Mouse (Mus musculus) c-Kit-positive CD71-positive TER-119-negative erythroid progenitor cells, embryonic 14.5 days (primary cell): ENCODE results near the gene 4931409K22Rik.
"Not testable (repeated sequence)": the region's sequence is repeated elsewhere in the genome, so short reads cannot be mapped to it uniquely, and the experiment has no call there.

Experiments
- DNase-seq: peaks from one replicate; pipeline ENCODE4 v3.0.0-alpha.2; 2013; ENCODE audit warnings: low read depth

Gene 4931409K22Rik

DNA sequence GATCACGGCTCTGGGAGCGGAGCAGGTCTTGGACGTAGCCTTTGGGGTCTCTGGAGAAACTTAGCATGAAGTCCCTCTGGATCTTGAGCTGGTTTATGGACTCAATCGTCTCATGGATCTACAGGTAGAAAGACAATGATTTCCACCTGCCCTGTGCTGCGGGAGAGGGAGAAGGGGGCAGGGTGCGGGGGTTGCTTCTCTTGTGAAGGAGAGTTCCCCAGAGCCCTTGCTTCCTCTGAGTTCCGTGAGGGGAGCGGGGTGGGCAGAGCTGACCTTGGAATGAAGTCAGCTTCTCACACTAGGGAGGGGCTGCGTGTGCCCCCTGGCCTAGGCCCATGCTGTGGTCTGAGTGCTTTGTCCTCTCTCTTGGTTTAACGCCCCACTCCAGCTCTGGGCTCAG is 36.6 kb upstream of the 4931409K22Rik start:
- DNase-seq, result no peak

GRCm38 (mm10) chr5:24592471-24593160 is 36.0 kb upstream of the 4931409K22Rik start:
- no peak for DNase-seq

GRCm38 (mm10) chr5:24591796-24592470 is 35.3 kb upstream of the 4931409K22Rik start:
- no peak for DNase-seq

- DNase-seq, result no peak
These were observed 34.7 kb upstream of the 4931409K22Rik start for GRCm38 (mm10) chr5:24591268-24591721.

DNA sequence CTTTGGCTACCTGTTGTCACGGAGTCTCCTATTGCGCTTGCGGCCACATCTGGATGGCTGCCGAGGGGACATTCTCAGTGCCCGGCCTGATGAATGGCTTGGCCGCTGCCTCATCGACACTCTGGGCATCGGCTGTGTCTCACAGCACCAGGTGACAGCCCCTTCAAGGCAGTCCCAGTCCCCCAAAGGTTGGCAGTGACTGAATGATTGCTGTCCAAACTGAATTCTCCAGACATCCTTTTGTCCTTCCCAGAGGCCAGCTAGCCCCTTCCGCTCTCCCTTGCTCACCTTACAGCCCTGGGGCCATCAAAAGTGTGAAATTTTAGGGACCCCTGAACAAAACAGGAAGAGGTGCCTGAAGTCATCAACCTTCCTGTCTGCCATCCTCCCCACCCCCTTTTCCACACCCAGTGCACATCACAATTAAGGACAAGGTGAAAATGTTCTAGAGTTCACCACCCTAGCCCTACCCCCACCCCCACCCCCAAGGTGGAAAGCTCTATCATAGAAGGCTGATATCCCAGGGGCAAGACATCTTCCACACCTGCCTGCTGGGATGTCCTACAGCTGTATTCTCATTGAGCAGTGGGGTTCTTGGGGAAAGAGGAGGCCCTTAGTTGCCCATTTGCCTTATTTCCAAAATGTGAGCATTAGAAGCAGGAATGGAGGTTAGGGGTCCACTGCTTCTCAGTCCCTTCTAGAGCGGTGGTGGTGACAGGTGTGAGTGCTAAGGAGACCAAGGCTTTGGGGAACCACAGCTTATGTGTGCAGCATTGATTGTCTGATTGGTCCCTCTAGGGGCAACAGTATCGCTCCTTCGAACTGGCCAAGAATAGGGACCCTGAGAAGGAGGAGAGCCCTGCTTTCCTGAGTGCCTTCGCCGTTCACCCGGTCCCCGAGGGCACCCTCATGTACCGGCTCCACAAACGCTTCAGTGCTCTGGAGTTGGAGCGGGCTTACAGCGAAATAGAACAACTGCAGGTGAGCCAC is 33.2 kb upstream of the 4931409K22Rik start:
- no peak for DNase-seq

- peak; percentile 45 for DNase-seq
These were observed 30.6 kb upstream of the 4931409K22Rik start for GRCm38 (mm10) chr5:24587200-24587577.

DNA sequence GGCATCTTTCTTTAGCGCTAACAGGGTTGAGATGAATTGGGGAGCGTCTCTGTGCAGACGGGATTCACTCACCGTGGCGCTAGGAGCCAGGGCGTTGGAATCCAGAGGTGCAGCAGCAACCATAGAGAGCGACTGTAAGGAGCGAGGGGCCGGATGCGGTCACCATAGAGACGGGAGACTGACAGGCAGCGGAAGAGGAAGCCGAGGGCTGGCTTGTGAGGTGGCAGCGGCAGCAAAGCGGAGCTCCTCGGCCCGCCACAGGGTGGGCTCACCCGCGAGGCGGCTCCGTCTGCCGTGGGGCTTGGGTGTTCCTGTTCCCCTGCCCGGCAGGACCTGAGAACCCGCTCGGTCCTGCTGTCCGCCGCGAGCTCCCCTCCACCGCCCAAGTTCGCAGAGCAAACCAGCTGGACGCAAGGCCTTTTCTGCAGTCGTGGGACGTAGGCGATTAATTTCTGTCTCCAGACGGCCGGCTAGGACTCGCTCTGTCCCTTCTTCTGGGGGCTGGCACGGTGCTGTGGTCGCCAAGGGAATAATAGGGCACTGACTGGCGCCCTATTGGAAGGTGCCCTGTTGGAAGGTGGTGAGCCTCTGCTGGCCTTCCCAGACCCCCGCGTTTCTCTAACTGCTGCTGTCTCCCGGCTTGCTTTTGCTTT is 30.1 kb upstream of the 4931409K22Rik start, which contains the start of gene Chpf2:
Chpf2 (plus strand) TSS at position 195 of the 653 bp plus-strand sequence.
- DNase-seq, result peak; percentile 72

GRCm38 (mm10) chr5:24586106-24586505 is 29.5 kb upstream of the 4931409K22Rik start:
- no peak for DNase-seq

DNA sequence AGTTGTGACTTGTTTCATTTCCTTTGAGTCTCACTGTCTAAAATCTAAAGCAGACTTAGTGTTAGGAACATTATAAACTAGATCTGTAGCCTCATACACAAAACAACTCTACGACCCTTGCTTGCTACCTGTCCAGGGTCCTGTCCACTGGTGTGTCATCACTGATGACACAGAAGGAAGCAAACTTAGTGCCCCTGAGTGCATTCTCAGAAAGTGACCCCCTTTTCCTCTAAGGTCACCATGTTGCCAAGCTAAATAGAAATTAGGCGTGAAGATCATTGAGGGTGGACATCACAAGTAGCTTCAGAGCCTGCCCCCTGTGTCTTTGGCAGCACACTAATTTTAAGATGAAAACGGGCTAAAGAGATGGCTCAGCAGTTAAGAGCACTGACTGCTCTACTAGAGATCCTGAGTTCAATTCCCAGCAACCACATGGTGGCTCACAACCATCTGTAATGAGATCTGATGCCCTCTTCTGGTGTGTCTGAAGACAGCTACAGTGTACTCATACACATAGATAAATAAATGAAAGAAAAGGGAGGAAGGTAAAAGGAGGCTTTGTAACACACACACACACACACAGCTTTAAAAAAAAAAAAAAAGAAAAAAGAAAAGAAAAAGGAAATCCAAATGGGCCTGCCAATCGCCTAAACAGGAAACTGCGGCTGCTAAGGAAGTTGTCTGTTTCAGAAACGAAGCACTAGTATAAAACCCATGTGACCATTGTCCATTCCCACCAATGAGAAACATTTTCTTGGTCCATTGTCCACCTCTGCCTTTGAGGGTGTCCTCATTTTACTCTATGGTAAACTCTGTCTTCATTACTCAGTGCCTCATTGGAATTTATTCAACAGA is 21.7 kb upstream of the 4931409K22Rik start:
- no peak for DNase-seq

DNA sequence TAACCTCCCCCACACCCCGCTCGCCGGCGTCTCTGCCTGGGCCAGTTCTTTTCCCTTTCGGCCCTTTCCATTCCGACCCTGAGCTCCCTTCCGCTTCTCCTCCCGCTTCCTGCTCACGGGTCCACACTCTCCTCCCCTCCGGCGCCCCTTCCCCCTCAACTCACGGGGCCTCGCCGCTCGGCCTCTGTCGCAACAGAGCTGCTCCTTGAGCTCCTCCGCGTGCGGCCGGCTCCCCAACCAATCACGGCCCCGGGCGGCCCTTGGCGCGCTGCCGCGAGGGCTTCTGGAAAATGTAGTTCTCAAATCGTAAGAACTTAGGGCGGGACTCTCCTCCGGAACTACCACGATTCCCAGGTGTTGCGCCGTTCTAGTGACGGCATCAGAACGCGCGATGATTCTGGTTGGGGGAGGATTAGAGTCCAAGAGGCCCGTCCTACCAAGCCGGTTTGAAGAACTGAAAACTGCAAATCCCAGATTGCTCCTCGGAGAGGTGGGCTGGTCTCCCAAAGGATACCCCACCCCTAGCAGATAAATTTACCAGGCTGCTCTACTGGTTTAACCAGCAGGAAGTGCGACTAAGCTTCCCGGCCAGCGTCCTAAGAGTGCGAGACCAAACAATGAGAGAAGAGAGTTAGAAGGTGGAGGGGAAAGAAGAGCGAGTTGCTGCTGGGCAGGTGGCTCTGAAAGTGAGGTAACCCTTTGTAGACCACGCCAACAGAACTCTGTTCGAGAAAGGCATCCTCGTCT is 20.7 kb upstream of the 4931409K22Rik start, which contains the start of gene Abcf2:
Abcf2 (minus strand) TSS at position 285 of the 747 bp plus-strand sequence.
- peak; percentile 100 for DNase-seq

- DNase-seq, result no peak
These were observed 20.2 kb upstream of the 4931409K22Rik start for GRCm38 (mm10) chr5:24576801-24577182.

- DNase-seq, result no peak
These were observed 19.3 kb upstream of the 4931409K22Rik start for GRCm38 (mm10) chr5:24575948-24576347.

GRCm38 (mm10) chr5:24555335-24555734 is 1.3 kb downstream of the 4931409K22Rik start:
- not testable (repeated sequence) for DNase-seq

- no peak for DNase-seq
These were observed 2.9 kb downstream of the 4931409K22Rik start for GRCm38 (mm10) chr5:24553621-24554244.

DNA sequence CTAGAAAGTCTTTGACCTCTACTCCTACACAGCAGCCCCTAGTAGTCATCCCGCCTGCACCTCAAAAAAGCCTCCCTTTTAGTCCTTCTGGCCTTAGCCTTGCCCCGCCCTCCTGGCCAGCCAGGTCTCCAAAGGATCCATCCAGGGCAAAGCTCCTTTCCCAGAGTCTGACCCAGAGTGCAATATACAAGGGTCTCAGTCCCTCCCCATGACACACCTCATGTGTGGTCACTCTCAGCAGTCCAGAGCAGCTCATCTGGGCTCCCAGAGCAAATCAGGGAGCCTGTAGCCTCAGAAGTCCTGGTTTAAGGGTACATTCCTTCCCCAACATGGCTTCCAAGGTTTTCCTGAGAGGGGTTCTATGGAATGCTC is 5.3 kb downstream of the 4931409K22Rik start:
- DNase-seq, result no peak

- DNase-seq, result no peak
These were observed 5.9 kb downstream of the 4931409K22Rik start for GRCm38 (mm10) chr5:24550598-24551316.

GRCm38 (mm10) chr5:24542643-24543042 is 14.0 kb downstream of the 4931409K22Rik start:
- DNase-seq, result no peak

GRCm38 (mm10) chr5:24541144-24541569 is 15.5 kb downstream of the 4931409K22Rik start:
- no peak for DNase-seq
